Mouse (Mus musculus): Measurements from ENCODE around the gene 1700125H20Rik.
A peak's percentile ranks its signal among the peaks of the same experiment; 100 is the strongest.
"Not testable (repeated sequence)": the region's sequence is repeated elsewhere in the genome, so short reads cannot be mapped to it uniquely, and the experiment has no call there.

Gene 1700125H20Rik

GRCm38 (mm10) chr11:85170058-85170740 lies at the start of gene 1700125H20Rik:
Gene 1700125H20Rik (plus strand): TSS chr11:85170404.
- DNase-seq, result peak; percentile 92

- DNase-seq, result no peak
Observed at GRCm38 (mm10) chr11:85122073-85122472, 48.1 kb upstream of the 1700125H20Rik start.

GRCm38 (mm10) chr11:85123267-85123992 lies 46.8 kb upstream of the 1700125H20Rik start:
- no peak for DNase-seq

- DNase-seq, result no peak
Observed at GRCm38 (mm10) chr11:85126257-85127102, 43.7 kb upstream of the 1700125H20Rik start.

GRCm38 (mm10) chr11:85128883-85129282 lies 41.3 kb upstream of the 1700125H20Rik start:
- no peak for DNase-seq

- DNase-seq, result no peak
Observed at GRCm38 (mm10) chr11:85131542-85131941, 38.7 kb upstream of the 1700125H20Rik start.

GRCm38 (mm10) chr11:85138776-85139474 lies 31.3 kb upstream of the 1700125H20Rik start:
- DNase-seq, result peak; percentile 45

GRCm38 (mm10) chr11:85139581-85140540 lies 30.3 kb upstream of the 1700125H20Rik start, which contains the start of gene Usp32:
Gene Usp32 (minus strand): TSS chr11:85140161.
- DNase-seq, result peak; percentile 99

GRCm38 (mm10) chr11:85152256-85152930 lies 17.8 kb upstream of the 1700125H20Rik start:
- DNase-seq, result no peak

- no peak for DNase-seq
Observed at GRCm38 (mm10) chr11:85157301-85157700, 12.9 kb upstream of the 1700125H20Rik start.

GRCm38 (mm10) chr11:85163014-85163413 lies 7.2 kb upstream of the 1700125H20Rik start:
- not testable (repeated sequence) for DNase-seq

- DNase-seq, result no peak
Observed at GRCm38 (mm10) chr11:85164371-85164770, 5.8 kb upstream of the 1700125H20Rik start.

GRCm38 (mm10) chr11:85167503-85167902 lies 2.7 kb upstream of the 1700125H20Rik start:
- DNase-seq, result peak; percentile 10

GRCm38 (mm10) chr11:85170833-85171232 lies 629 bp downstream of the 1700125H20Rik start:
- no peak for DNase-seq

- no peak for DNase-seq
Observed at GRCm38 (mm10) chr11:85175941-85176340, 5.7 kb downstream of the 1700125H20Rik start.

- DNase-seq, result no peak
Observed at GRCm38 (mm10) chr11:85177761-85178160, 7.6 kb downstream of the 1700125H20Rik start.

- no peak for DNase-seq
Observed at GRCm38 (mm10) chr11:85178413-85178812, 8.2 kb downstream of the 1700125H20Rik start.

GRCm38 (mm10) chr11:85182617-85183283 lies 12.5 kb downstream of the 1700125H20Rik start:
- peak; percentile 94 for DNase-seq

GRCm38 (mm10) chr11:85183284-85183779 lies 13.1 kb downstream of the 1700125H20Rik start:
- DNase-seq, result no peak

- DNase-seq, result peak; percentile 67
Observed at GRCm38 (mm10) chr11:85184082-85184481, 13.9 kb downstream of the 1700125H20Rik start.

Data from retina, postnatal 1 day (tissue).